Mouse (Mus musculus) CH12.LX (cell line): ENCODE data around the gene Bard1. TPM values are rescaled to one million over a fixed set of nuclear protein-coding genes. Genes with fewer than 3 reads are reported as not detected.

ENCODE experiments used
- DNase-seq: peaks from one replicate; pipeline ENCODE4 v3.0.0-alpha.2; 2013; ENCODE audit errors: extremely low read depth
- H3K27ac ChIP-seq: 2 replicates; pipeline ENCODE4 v1.5.1; 2012; ENCODE audit warnings: low read depth, mild to moderate bottlenecking, control low read depth, moderate library complexity; ENCODE audit not compliant: insufficient read depth
- H3K27me3 ChIP-seq: replicated peaks from 2 replicates; pipeline ENCODE3; 2012; ENCODE audit warnings: inconsistent platforms
- H3K36me3 ChIP-seq, 2 experiments: replicated peaks in 1 of 2; 2 replicates each; pipeline versions ENCODE3 to v1.6.1; 2012; ENCODE audit warnings: inconsistent platforms in 1 of 2, low read length in 1 of 2, mild to moderate bottlenecking in 1 of 2, mixed read lengths in 1 of 2, moderate library complexity in 1 of 2; ENCODE audit not compliant: control insufficient read depth in 1 of 2, insufficient read depth in 1 of 2
- H3K4me1 ChIP-seq, 2 experiments: 2 replicates each; pipeline ENCODE4 v1.6.1; 2012; ENCODE audit warnings: inconsistent platforms in 1 of 2, moderate library complexity in 1 of 2; ENCODE audit not compliant: insufficient read depth in 2 of 2, control insufficient read depth in 1 of 2
- H3K4me2 ChIP-seq: 2 replicates; pipeline ENCODE4 v1.6.1; 2012; ENCODE audit warnings: low read depth, mild to moderate bottlenecking, control low read depth; ENCODE audit not compliant: poor library complexity, insufficient read depth, severe bottlenecking
- H3K4me3 ChIP-seq, 3 experiments: fragments of 150-350 bp in 1 of 3; sonication (generic) in 1 of 3; replicated peaks in 1 of 3; 2 replicates each; pipeline versions ENCODE3 to v1.5.1; 2011 to 2012; ENCODE audit warnings: low read depth in 2 of 3, low read length in 2 of 3, mild to moderate bottlenecking in 2 of 3, moderate library complexity in 2 of 3, control low read depth in 1 of 3, improper control_type of control experiment in 1 of 3, inconsistent platforms in 1 of 3, mixed read lengths in 1 of 3; ENCODE audit not compliant: poor library complexity in 1 of 3
- H3K79me2 ChIP-seq: replicated peaks from 2 replicates; pipeline ENCODE4 v1.6.1; 2012; ENCODE audit warnings: mild to moderate bottlenecking, moderate library complexity; ENCODE audit not compliant: control insufficient read depth, poor library complexity, insufficient read depth, severe bottlenecking; ENCODE audit errors: extremely low read depth
- H3K9ac ChIP-seq: 2 replicates; pipeline ENCODE4 v1.6.1; 2012; ENCODE audit warnings: low read depth, mild to moderate bottlenecking, control low read depth, moderate library complexity; ENCODE audit not compliant: insufficient read depth
- H3K9me3 ChIP-seq: replicated peaks from 2 replicates; pipeline ENCODE3; 2012; ENCODE audit warnings: low read length, inconsistent platforms, mixed read lengths
- BHLHE40 ChIP-seq: IDR thresholded peaks from 2 replicates; pipeline ENCODE4 v1.6.1; 2011; ENCODE audit warnings: mild to moderate bottlenecking, low read depth, low read length, improper control_type of control experiment
- CHD2 ChIP-seq: IDR thresholded peaks from 2 replicates; pipeline ENCODE4 v1.6.1; 2011; ENCODE audit warnings: low read length, improper control_type of control experiment
- E2F4 ChIP-seq: IDR thresholded peaks from 2 replicates; pipeline ENCODE4 v1.6.1; 2011; ENCODE audit warnings: low read depth, low read length, improper control_type of control experiment; ENCODE audit not compliant: insufficient replicate concordance
- GABPA ChIP-seq: IDR thresholded peaks from 2 replicates; pipeline ENCODE4 v1.6.1; 2012; ENCODE audit warnings: low read depth, low read length, improper control_type of control experiment, inconsistent platforms; ENCODE audit not compliant: insufficient replicate concordance
- HCFC1 ChIP-seq: IDR thresholded peaks from 2 replicates; pipeline ENCODE4 v1.6.1; 2012; ENCODE audit warnings: low read depth, mild to moderate bottlenecking, inconsistent platforms, low read length, improper control_type of control experiment
- IRF4 ChIP-seq: IDR thresholded peaks from 2 replicates; pipeline ENCODE4 v1.6.1; 2014; ENCODE audit warnings: low read depth, mild to moderate bottlenecking, inconsistent platforms, low read length, improper control_type of control experiment
- JUN ChIP-seq: IDR thresholded peaks from 2 replicates; pipeline ENCODE4 v1.6.1; 2011; ENCODE audit warnings: low read depth, mild to moderate bottlenecking, low read length, improper control_type of control experiment, moderate library complexity; ENCODE audit not compliant: insufficient read depth
- MAFK ChIP-seq: IDR thresholded peaks from 2 replicates; pipeline ENCODE4 v1.6.1; 2011; ENCODE audit warnings: low read length, improper control_type of control experiment; ENCODE audit not compliant: insufficient replicate concordance
- MAX ChIP-seq: IDR thresholded peaks from 2 replicates; pipeline ENCODE4 v1.6.1; 2011; ENCODE audit warnings: low read length, improper control_type of control experiment
- MAZ ChIP-seq: IDR thresholded peaks from 2 replicates; pipeline ENCODE4 v1.6.1; 2012; ENCODE audit warnings: low read depth, mild to moderate bottlenecking, inconsistent platforms, low read length, improper control_type of control experiment, moderate library complexity
- MEF2A ChIP-seq: IDR thresholded peaks from 2 replicates; pipeline ENCODE4 v1.6.1; 2014; ENCODE audit warnings: low read depth, mild to moderate bottlenecking, inconsistent platforms, low read length, improper control_type of control experiment, borderline replicate concordance
- MXI1 ChIP-seq: IDR thresholded peaks from 2 replicates; pipeline ENCODE4 v1.6.1; 2011; ENCODE audit warnings: mild to moderate bottlenecking, low read depth, low read length, improper control_type of control experiment
- MYC ChIP-seq: IDR thresholded peaks from 2 replicates; pipeline ENCODE4 v1.6.1; 2011; ENCODE audit warnings: low read depth, mild to moderate bottlenecking, improper control_type of control experiment, low read length
- NELFE ChIP-seq: IDR thresholded peaks from 2 replicates; pipeline ENCODE4 v1.6.1; 2011; ENCODE audit warnings: low read depth, low read length, improper control_type of control experiment
- PAX5 ChIP-seq: IDR thresholded peaks from 2 replicates; pipeline ENCODE4 v1.6.1; 2012; ENCODE audit warnings: low read length, inconsistent platforms, mixed read lengths
- POLR2A ChIP-seq: IDR thresholded peaks from 2 replicates; pipeline ENCODE4 v1.6.1; 2011; ENCODE audit warnings: low read depth, mild to moderate bottlenecking, improper control_type of control experiment, low read length
- POLR2AphosphoS2 ChIP-seq: IDR thresholded peaks from 2 replicates; pipeline ENCODE4 v1.6.1; 2011; ENCODE audit warnings: low read depth, low read length, improper control_type of control experiment
- RCOR1 ChIP-seq: conservative IDR thresholded peaks from 2 replicates; pipeline ENCODE4 v1.6.1; 2012; ENCODE audit warnings: low read depth, mild to moderate bottlenecking, inconsistent platforms, low read length, improper control_type of control experiment
- SIN3A ChIP-seq: IDR thresholded peaks from 2 replicates; pipeline ENCODE4 v1.6.1; 2012; ENCODE audit warnings: low read length, improper control_type of control experiment, inconsistent platforms
- USF2 ChIP-seq: conservative IDR thresholded peaks from 2 replicates; pipeline ENCODE4 v1.6.1; 2011; ENCODE audit warnings: low read depth, low read length, improper control_type of control experiment
- ZC3H11A ChIP-seq: IDR thresholded peaks from 2 replicates; pipeline ENCODE4 v1.6.1; 2012; ENCODE audit warnings: low read depth, mild to moderate bottlenecking, inconsistent platforms, low read length, improper control_type of control experiment
- ZNF384 ChIP-seq: IDR thresholded peaks from 2 replicates; pipeline ENCODE4 v1.6.1; 2012; ENCODE audit warnings: low read depth, low read length, improper control_type of control experiment, inconsistent platforms
- dilution Hi-C: fragments of 300-500 bp; cut with MboI; formaldehyde crosslinking; loops from 2 replicates; pipeline ENCODE4 v1.14.3; 2020; ENCODE audit warnings: low sequenced_read_pairs; ENCODE audit not compliant: extremely low pct_unique_long_range_greater_than_20kb, extremely low pct_ligation_motif_present
- in situ Hi-C: fragments of 300-500 bp; cut with MboI; formaldehyde crosslinking; loops from 3 replicates; pipeline ENCODE4 v1.14.3; 2019; ENCODE audit warnings: low sequenced_read_pairs, low pct_ligation_motif_present, low pct_unique_long_range_greater_than_20kb, mixed read lengths
- polyA plus RNA-seq: library from polyadenylated mRNA; unstranded; fragments of >175 nt; gene quantifications from 2 replicates; pipeline ENCODE4 v1.2.1, GENCODE M21; 2012; ENCODE audit warnings: low read depth; ENCODE audit not compliant: insufficient read length
- total RNA-seq, 2 experiments: library from RNA; depleted of rRNA; stranded (reverse); fragments of 300-350 nt in 1 of 2; fragments of >200 nt in 1 of 2; gene quantifications; 2 replicates each; pipeline ENCODE4 v1.2.3; 2012 to 2014

Gene Bard1
- total and polyA plus RNA-seq, 3 experiments, result 7.1 to 9.5 (median 8.8) TPM

DNA sequence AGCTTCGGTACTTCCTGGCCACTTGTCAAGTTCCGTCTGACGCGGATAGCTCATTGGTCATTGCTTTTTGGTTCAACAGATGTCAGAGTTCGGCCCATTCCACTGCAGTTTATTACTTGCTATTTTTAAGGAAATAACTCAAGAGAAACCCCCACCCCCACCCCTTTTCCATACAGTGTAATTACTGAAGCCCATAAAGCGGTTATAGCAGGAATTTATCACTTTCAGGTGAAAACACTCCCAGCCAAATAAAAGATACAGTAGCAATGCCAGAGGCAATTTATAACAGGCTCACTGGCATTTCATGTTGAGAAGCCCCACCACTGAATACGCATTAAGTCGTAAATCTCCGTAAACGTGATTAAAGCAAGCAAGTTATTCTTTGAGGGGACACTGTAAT, 6.9 kb upstream of the Bard1 start:
- Histone ChIP-seq H3K4me2 (no peak overlapping the region), H3K9me3 (no peaks in the 10 kb centered on the region), H3K4me1 (peaks cover 0 to 7% of the 10 kb centered on the region in 2 experiments; a peak in 1 of 4 replicates), H3K27me3 (no peaks in the 10 kb centered on the region), H3K36me3 (no peaks in the 10 kb centered on the region), H3K79me2 (no peaks in the 10 kb centered on the region), H3K4me3 (no peak overlapping the region), H3K27ac (no peak overlapping the region), H3K9ac (no peak overlapping the region)
- DNase-seq, result no peak
- dilution Hi-C loops, result no loop called here
- in situ Hi-C loops, result no loop called here
- TF ChIP-seq USF2, result no peak
- no peak for TF ChIP-seq JUN
- no peak for TF ChIP-seq SIN3A
- TF ChIP-seq MAFK, result no peak
- no peak for TF ChIP-seq E2F4
- TF ChIP-seq RCOR1, result no peak
- TF ChIP-seq HCFC1, result no peak
- TF ChIP-seq POLR2A, result no peak
- no peak for TF ChIP-seq CHD2
- no peak for TF ChIP-seq PAX5

DNA sequence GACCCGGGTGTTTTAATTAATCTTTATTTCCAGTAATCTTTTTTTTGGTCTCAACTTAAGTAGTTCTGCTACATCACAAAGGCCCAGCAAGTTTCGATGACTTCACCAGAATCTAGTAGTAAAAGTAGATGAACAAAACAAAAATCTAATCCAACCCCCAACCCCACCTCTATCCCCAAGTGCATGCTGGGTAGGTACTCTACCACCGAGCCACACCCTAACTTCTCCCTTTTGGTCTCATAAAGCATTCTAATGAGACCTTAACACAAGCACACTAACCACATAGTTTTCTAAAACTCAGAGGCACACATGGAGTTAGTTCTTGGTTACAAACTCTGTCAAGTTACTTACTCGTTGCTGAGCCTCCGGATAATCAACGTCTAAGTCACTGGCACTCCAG, 3.2 kb upstream of the Bard1 start:
- Histone ChIP-seq H3K4me1 (peaks cover 0 to 5% of the 10 kb centered on the region in 2 experiments; a peak in 1 of 4 replicates), H3K9ac (no peak overlapping the region), H3K4me2 (no peak overlapping the region), H3K4me3 (no peak overlapping the region), H3K79me2 (peaks cover 8% of the 10 kb centered on the region), H3K9me3 (no peaks in the 10 kb centered on the region), H3K27ac (no peak overlapping the region), H3K36me3 (no peaks in the 10 kb centered on the region), H3K27me3 (no peaks in the 10 kb centered on the region)
- dilution Hi-C loops, result no loop called here
- in situ Hi-C loops, result no loop called here
- TF ChIP-seq RCOR1, result no peak
- no peak for TF ChIP-seq MAZ
- no peak for TF ChIP-seq POLR2AphosphoS2
- no peak for TF ChIP-seq HCFC1
- no peak for TF ChIP-seq SIN3A
- TF ChIP-seq MAX, result no peak
- no peak for TF ChIP-seq E2F4
- TF ChIP-seq ZC3H11A, result no peak
- TF ChIP-seq MYC, result no peak
- TF ChIP-seq MXI1, result no peak
- TF ChIP-seq GABPA, result no peak
- TF ChIP-seq MEF2A, result no peak
- no peak for TF ChIP-seq PAX5
- TF ChIP-seq POLR2A, result no peak
- TF ChIP-seq ZNF384, result no peak
- no peak for TF ChIP-seq IRF4
- TF ChIP-seq BHLHE40, result no peak
- TF ChIP-seq NELFE, result no peak
- no peak for TF ChIP-seq CHD2
- no peak for DNase-seq
